Mouse (Mus musculus): ENCODE measurements at regions not wholly inside any gene's neighbourhood (a gene's known extent, or its start where the extent isn't known, plus 50 kb on each side); places are given as distances from the start of the nearest gene placed in this dataset.

DNA sequence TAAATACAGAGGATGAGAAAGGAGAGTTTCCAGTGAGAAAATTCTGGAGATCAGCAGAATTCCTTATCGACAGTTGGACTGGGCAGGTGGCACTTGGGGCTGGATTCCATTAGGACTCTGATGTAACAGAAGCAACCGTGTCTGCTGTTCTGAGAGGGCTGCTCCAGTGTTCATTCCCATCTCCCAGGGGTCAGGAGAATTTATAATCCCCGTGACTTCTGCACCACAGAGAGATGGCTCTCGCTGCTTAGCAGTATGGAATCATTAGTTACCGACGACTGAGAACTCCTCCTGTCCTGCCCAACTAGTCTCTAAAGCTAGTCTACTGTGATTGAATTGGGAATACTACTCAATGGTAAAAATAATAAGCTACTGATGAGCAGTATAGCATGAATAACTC is 107.7 kb upstream of the Ednrb start:
- Histone ChIP-seq H3K4me2 (replicated peaks) (no peak overlapping the region), H3K4me1 (no peaks in the 10 kb centered on the region), H3K9ac (no peak overlapping the region), H3K27me3 (no peaks in the 10 kb centered on the region), H3K4me3 (replicated peaks) (no peak overlapping the region), H3K27ac (replicated peaks) (no peak overlapping the region), H3K36me3 (no peaks in the 10 kb centered on the region), H3K9me3 (replicated peaks) (no peaks in the 10 kb centered on the region)
- 64% methylated on average over 6 of the region's 6 CpGs for WGBS
- no peak for ATAC-seq (ENCODE audit: insufficient number of reproducible peaks, low FRiP score, low TSS enrichment, low read depth)

DNA sequence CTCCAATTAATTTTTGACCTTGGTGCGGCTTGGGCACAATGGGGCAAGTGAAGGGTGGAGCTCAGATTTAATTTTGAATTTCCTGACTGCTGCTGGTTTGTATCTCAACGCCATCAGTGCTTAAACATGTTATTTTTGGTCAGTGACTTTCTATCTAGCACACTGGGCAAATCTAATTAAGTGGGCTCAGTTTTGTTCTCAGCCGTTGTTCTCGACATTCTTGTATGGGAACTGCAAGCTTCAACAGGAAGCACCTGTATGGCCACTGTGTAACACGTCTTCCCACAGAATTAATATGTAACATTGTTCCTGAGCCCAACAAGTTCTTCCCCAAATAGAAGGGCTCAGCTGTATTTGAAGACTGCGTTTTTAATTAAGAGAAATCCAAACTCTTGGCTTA is 105.7 kb upstream of the Ednrb start:
- Histone ChIP-seq H3K36me3 (no peaks in the 10 kb centered on the region), H3K9me3 (replicated peaks) (no peaks in the 10 kb centered on the region), H3K9ac (no peak overlapping the region), H3K4me2 (replicated peaks) (no peak overlapping the region), H3K4me1 (no peaks in the 10 kb centered on the region), H3K4me3 (replicated peaks) (no peak overlapping the region), H3K27ac (replicated peaks) (no peak overlapping the region), H3K27me3 (no peaks in the 10 kb centered on the region)
- no peak for ATAC-seq (ENCODE audit: insufficient number of reproducible peaks, low FRiP score, low TSS enrichment, low read depth)
- WGBS = 54% methylated on average over 6 of the region's 6 CpGs

DNA sequence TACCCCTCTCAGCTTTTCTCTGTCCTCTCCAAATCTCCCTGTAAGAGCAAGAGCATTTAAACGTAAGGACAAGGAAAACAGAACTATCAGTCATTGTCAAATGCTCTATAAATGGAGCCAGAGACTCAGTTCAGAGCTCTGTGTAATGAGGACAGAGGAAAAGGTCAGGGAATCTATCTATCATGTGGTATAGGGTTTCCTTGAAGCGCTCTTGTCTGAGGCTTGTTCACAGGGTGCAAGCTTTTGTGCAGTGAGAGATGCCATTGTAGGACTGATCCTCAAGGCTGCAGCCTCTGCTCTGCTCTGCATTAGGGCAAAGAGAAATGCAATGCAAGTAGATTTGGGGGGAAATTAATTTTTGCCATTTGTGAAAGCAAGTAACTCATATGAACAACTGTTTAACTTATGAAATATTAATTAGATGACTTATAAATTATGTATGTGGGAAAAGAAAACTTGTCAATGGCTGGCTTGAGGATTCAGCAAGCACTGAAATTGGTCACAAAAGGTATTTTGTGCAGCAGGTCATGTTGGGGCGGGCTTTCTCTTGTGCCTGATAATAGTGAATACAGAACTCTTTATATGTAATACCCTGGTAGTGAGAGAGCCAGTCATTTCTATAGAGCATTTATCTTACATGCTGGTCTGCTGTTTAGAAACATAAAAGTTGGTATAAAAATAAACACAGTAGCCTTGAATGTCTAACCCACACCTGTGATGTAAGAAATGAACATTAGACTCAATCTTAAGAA is 104.0 kb upstream of the Ednrb start:
- no peak overlapping the region for H3K27ac ChIP-seq (replicated peaks)
- H3K36me3 ChIP-seq = no peaks in the 10 kb centered on the region
- no peak for ATAC-seq (ENCODE audit: insufficient number of reproducible peaks, low FRiP score, low TSS enrichment, low read depth)
- 49% methylated on average over 3 of the region's 3 CpGs for WGBS
- H3K27me3 ChIP-seq = no peaks in the 10 kb centered on the region
- no peaks in the 10 kb centered on the region for H3K9me3 ChIP-seq (replicated peaks)
- H3K4me3 ChIP-seq (replicated peaks) = no peak overlapping the region
- no peak overlapping the region for H3K4me2 ChIP-seq (replicated peaks)
- H3K4me1 ChIP-seq = no peaks in the 10 kb centered on the region
- H3K9ac ChIP-seq = no peak overlapping the region

DNA sequence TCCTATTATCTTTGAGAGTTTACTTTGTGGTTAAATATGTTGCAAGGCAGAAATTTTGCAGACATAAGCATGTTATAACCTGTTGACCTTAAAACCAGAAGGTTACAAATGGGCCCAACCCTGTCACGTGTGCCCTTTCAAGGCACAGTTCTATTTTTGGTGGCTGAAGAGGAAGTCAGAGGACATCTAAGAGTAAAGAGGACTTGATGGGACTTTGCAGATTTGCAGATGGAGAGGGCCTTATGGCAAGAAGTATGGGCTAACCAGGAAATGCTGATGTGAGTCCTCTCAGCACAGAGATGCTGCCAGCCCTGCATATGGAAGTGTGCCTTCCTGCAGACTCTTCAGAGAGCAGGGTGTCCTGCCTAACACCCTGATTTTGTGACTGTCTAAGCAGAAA is 101.6 kb upstream of the Ednrb start:
- Histone ChIP-seq H3K27ac (replicated peaks) (no peak overlapping the region), H3K4me1 (no peaks in the 10 kb centered on the region), H3K9me3 (replicated peaks) (no peaks in the 10 kb centered on the region), H3K36me3 (no peaks in the 10 kb centered on the region), H3K4me3 (replicated peaks) (no peak overlapping the region), H3K27me3 (no peaks in the 10 kb centered on the region), H3K4me2 (replicated peaks) (no peak overlapping the region), H3K9ac (no peak overlapping the region)
- no peak for ATAC-seq (ENCODE audit: insufficient number of reproducible peaks, low FRiP score, low TSS enrichment, low read depth)
- 27% methylated on average over 1 of the region's 1 CpGs for WGBS

DNA sequence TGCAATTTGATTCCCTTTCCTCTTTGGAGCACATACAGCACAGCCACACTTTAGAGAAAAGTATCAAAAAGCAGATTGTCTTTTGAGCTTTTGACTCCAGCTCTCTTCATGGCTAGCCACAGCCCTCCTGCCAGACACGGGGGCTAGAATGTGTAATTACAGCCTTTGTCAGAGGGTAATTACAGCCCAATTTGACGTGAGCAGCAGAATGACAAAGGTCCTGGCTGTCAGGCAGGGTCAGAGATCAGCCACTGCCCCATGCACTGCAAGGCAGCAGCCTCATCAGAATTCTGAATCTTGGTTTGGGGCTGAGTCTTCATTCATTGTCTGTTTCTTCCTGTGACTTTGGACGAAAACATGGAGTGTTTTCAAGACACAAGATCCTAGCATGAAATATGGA is 95.7 kb upstream of the Ednrb start:
- ATAC-seq (ENCODE audit: insufficient number of reproducible peaks, low FRiP score, low TSS enrichment, low read depth) = no peak
- WGBS = 9% methylated on average over 3 of the region's 3 CpGs
- H3K4me2 ChIP-seq (replicated peaks) = no peak overlapping the region

DNA sequence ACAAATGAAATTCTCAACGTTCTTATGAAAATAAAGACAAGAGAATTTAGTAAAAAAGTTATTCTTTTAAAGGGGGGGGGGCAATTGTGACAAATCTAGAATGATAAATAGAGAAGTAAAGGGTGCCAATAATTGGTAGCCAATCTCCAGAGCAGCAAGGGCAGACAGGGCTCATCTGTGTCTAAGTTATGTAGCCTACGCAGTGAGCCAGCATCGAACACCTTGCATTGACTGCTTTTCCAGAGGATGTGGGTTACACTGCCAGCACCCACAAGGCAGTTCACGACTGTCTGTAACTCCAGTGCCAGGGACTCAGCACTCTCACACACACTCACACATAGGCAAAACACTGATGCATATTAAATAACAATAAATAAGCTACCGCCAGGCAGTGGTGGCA is 94.7 kb upstream of the Ednrb start:
- H3K9me3 ChIP-seq (replicated peaks) = no peaks in the 10 kb centered on the region
- H3K27ac ChIP-seq (replicated peaks) = no peak overlapping the region
- WGBS = 88% methylated on average over 5 of the region's 5 CpGs
- no peak overlapping the region for H3K4me3 ChIP-seq (replicated peaks)
- no peak for ATAC-seq (ENCODE audit: insufficient number of reproducible peaks, low FRiP score, low TSS enrichment, low read depth)
- H3K4me1 ChIP-seq = no peaks in the 10 kb centered on the region
- H3K4me2 ChIP-seq (replicated peaks) = no peak overlapping the region
- no peaks in the 10 kb centered on the region for H3K36me3 ChIP-seq
- H3K27me3 ChIP-seq = no peaks in the 10 kb centered on the region
- H3K9ac ChIP-seq = no peak overlapping the region

More for the DNA sequence above, 95.7 kb upstream of the Ednrb start:
- Histone ChIP-seq H3K27ac (replicated peaks) (no peak overlapping the region), H3K4me1 (no peaks in the 10 kb centered on the region), H3K27me3 (no peaks in the 10 kb centered on the region), H3K4me3 (replicated peaks) (no peak overlapping the region), H3K9ac (no peak overlapping the region), H3K36me3 (no peaks in the 10 kb centered on the region), H3K9me3 (replicated peaks) (no peaks in the 10 kb centered on the region)

DNA sequence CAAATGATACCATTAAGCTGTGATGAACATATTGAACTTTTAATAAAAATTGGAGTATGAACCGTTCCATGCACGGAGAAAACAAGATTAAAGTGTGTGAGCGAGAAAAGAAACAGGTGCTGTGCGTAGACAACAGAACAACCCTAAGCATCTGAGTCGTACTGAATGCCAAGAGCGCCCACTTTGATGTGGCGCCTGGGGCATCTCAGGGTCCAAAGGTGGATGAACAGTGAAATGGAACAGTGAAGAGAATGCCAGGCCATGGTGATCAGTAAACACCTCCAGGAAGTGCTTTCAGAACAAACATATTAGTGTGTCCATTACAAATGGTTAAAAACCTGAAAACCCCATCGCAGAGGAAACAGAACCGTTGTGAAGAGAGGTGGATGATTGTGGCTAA is 94.0 kb upstream of the Ednrb start:
- no peaks in the 10 kb centered on the region for H3K4me1 ChIP-seq
- no peaks in the 10 kb centered on the region for H3K36me3 ChIP-seq
- no peak overlapping the region for H3K27ac ChIP-seq (replicated peaks)
- no peaks in the 10 kb centered on the region for H3K9me3 ChIP-seq (replicated peaks)
- 85% methylated on average over 9 of the region's 9 CpGs for WGBS
- no peak overlapping the region for H3K4me2 ChIP-seq (replicated peaks)
- H3K9ac ChIP-seq = no peak overlapping the region
- no peaks in the 10 kb centered on the region for H3K27me3 ChIP-seq
- ATAC-seq (ENCODE audit: insufficient number of reproducible peaks, low FRiP score, low TSS enrichment, low read depth) = no peak
- no peak overlapping the region for H3K4me3 ChIP-seq (replicated peaks)

DNA sequence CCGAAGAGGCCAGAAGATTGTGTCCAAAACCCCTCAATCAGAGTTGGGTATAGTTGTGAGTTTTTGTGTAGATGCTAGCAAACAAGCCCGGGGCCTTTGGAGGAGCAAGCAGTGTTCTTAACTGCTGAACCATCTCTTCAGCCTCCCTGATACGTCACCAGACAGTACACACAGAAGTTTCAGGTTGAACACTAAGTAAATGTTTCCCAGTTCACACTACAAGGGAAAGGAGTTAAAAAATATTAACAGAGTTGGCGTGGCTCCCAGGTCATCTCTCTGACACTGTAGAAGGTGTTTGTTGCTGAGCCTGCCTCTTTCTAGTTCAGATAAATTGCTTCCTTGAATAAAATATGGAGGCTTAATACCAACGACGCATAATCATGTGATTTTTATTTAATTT is 93.5 kb upstream of the Ednrb start:
- no peaks in the 10 kb centered on the region for H3K27me3 ChIP-seq
- 83% methylated on average over 6 of the region's 6 CpGs for WGBS
- H3K36me3 ChIP-seq = no peaks in the 10 kb centered on the region
- no peak overlapping the region for H3K27ac ChIP-seq (replicated peaks)
- H3K4me1 ChIP-seq = no peaks in the 10 kb centered on the region
- no peak overlapping the region for H3K4me3 ChIP-seq (replicated peaks)
- no peak for ATAC-seq (ENCODE audit: insufficient number of reproducible peaks, low FRiP score, low TSS enrichment, low read depth)
- H3K9ac ChIP-seq = no peak overlapping the region
- no peak overlapping the region for H3K4me2 ChIP-seq (replicated peaks)
- H3K9me3 ChIP-seq (replicated peaks) = no peaks in the 10 kb centered on the region

DNA sequence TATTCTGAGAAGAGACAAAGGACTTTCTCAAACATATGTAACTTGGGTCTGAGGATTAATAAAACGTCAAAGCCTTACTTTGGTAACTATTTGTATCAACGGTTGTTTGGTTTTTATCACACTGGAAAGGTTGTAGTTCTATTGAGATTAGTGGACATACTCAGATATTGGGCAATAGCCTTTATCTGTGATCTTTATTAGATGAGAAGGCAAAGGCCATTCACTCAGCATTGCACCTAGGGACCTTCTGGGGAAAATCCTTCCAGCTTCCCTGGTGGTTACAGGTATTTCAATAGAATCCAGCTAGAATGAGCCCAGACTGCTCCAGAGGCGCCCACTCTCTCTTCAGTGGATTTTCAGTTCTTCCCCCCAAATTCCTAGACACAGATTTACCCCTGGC is 89.6 kb upstream of the Ednrb start:
- H3K9ac ChIP-seq = no peak overlapping the region
- no peaks in the 10 kb centered on the region for H3K9me3 ChIP-seq (replicated peaks)
- H3K36me3 ChIP-seq = no peaks in the 10 kb centered on the region
- H3K4me1 ChIP-seq = no peaks in the 10 kb centered on the region
- H3K27me3 ChIP-seq = no peaks in the 10 kb centered on the region
- 80% methylated on average over 3 of the region's 3 CpGs for WGBS
- no peak overlapping the region for H3K4me2 ChIP-seq (replicated peaks)
- no peak overlapping the region for H3K27ac ChIP-seq (replicated peaks)
- H3K4me3 ChIP-seq (replicated peaks) = no peak overlapping the region
- no peak for ATAC-seq (ENCODE audit: insufficient number of reproducible peaks, low FRiP score, low TSS enrichment, low read depth)

DNA sequence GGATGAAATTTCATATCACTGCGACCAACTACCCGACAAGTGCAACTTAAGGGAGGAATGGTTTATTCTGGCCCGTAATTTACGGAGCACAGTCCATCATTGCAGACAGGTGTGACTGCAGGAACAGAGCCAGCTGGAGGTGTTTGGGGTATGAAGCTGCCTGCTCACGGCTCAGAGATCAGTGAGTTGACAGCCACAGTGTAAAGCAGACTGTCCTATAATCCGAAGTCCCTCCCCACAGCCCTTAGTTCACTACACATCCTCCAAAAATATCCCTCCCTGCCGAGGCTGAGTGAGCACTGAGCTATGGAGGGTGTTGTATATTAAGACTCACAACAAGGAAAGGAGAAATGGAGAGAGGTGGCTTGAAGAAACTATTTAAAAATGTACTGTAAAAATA is 88.0 kb upstream of the Ednrb start:
- WGBS = 75% methylated on average over 7 of the region's 7 CpGs
- no peak overlapping the region for H3K27ac ChIP-seq (replicated peaks)
- H3K9ac ChIP-seq = no peak overlapping the region
- H3K9me3 ChIP-seq (replicated peaks) = no peaks in the 10 kb centered on the region
- no peaks in the 10 kb centered on the region for H3K27me3 ChIP-seq
- no peak overlapping the region for H3K4me2 ChIP-seq (replicated peaks)
- ATAC-seq (ENCODE audit: insufficient number of reproducible peaks, low FRiP score, low TSS enrichment, low read depth) = no peak
- no peaks in the 10 kb centered on the region for H3K4me1 ChIP-seq
- H3K4me3 ChIP-seq (replicated peaks) = no peak overlapping the region
- H3K36me3 ChIP-seq = no peaks in the 10 kb centered on the region

DNA sequence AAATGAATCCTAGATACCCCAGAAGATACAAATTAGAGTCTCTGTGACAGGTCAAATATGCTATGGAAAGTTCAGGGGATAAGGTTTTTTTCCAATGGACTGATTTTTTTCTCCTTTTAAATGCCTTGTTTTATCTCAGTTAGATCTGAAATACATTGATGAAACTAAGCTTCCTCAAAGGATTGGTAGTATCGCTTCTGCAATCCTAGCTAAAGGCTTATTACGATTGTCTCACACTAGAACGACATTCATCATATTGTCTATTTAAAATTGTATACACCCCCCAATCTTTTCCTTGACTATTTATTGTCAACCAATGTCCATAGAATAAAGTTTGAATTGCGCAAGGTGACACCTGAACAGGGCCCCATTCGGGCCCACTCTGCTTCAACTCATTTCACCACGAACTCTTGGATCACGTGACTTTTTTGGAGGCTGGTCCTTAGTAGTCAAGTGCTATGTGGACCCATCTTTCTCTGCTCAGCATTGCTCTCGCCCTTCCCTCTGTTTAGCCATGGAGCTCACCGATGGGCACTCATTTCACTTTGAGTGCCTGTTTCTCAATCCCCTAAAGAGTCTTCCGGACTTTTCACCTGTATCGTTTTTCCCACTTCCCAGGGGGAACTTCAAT is 85.6 kb upstream of the Ednrb start:
- WGBS = 91% methylated on average over 11 of the region's 11 CpGs
- ATAC-seq (ENCODE audit: insufficient number of reproducible peaks, low FRiP score, low TSS enrichment, low read depth) = no peak
- Histone ChIP-seq H3K9me3 (replicated peaks) (no peaks in the 10 kb centered on the region), H3K4me1 (no peaks in the 10 kb centered on the region), H3K36me3 (no peaks in the 10 kb centered on the region), H3K4me2 (replicated peaks) (no peak overlapping the region), H3K9ac (no peak overlapping the region), H3K4me3 (replicated peaks) (no peak overlapping the region), H3K27ac (replicated peaks) (no peak overlapping the region), H3K27me3 (no peaks in the 10 kb centered on the region)

DNA sequence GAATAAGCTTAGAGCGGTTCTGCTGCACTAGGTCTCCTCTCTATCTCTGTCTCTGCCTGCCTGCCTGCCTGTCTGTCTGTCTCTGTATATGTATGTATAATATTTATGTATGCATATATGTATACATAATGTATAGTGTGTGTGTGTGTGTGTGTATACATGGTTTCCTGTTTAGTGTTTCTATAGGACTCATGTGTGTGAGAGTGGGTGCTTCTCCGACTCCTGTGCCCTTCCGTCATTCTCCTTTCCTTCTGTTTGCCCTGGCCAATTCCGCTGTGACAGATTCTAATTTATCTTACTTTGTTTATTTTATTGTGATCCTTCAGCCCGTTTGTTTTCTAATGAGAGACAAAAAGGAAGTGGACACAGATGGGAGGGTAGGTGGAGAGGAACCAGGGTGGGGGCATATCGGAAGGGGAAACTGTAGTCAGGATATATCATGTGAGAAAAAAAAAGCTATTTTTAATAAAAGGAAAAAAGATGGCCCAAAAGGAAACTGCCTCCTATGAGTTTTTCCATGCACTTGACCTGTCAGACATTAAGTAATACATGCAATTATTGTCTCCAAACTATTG is 85.0 kb upstream of the Ednrb start:
- no peaks in the 10 kb centered on the region for H3K27me3 ChIP-seq
- no peaks in the 10 kb centered on the region for H3K36me3 ChIP-seq
- H3K4me1 ChIP-seq = no peaks in the 10 kb centered on the region
- H3K9me3 ChIP-seq (replicated peaks) = no peaks in the 10 kb centered on the region
- H3K9ac ChIP-seq = no peak overlapping the region
- H3K4me2 ChIP-seq (replicated peaks) = no peak overlapping the region
- no peak overlapping the region for H3K27ac ChIP-seq (replicated peaks)
- ATAC-seq (ENCODE audit: insufficient number of reproducible peaks, low FRiP score, low TSS enrichment, low read depth) = no peak
- WGBS = 81% methylated on average over 6 of the region's 6 CpGs
- H3K4me3 ChIP-seq (replicated peaks) = no peak overlapping the region
